Comparison of ENCODE assay signal across 8 mouse cellular contexts in the genomic region with DNA sequence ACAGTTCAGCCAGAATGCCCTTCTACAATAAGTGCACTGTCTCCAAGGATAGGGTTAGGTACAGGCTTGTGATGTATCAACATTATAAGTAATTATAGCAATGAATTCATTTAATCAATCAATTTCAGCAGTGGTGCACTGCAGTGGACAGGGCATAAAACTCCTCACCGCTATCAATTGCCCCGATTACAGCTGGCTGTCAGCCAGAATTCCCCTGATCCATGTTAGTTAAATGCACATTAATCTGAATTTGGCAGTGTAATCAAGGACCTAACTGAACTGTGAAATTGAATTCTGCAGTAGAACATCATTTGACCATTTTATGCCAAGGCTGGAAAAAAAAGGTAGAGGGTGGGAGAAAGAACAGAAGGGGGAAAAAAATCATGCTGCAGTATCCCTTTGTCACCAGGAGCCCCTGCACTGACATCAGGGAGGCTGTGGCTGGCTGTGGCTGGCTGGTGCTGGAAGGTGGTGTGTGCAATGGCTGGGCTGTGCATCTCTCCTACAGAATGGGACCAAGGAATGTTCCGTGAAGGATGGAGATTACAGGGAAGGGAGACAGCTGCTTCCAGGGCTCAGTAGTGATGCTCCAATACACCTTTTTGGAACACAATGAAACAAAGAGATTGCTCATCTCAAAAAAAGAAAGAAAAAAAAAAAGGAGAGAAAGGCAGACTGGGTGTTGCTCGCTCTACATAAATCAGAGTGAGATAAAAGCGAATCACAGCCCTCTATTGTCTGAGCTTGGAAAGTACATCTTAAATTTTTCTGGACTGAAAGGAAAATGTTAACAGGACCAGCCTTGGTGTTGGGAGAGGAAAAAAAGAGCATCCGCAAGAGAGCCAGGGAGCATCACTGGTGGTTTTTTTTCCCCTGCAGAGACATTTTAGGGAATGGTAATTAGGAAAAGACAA. TPM values are rescaled to one million over a fixed set of nuclear protein-coding genes. Genes with fewer than 3 reads are reported as not detected.
DNase-seq lines count a peak whose midpoint lies in the region; ATAC-seq and TF ChIP-seq lines count a peak whose summit lies in the region.

No protein-coding gene starts in this region.

- H3K9ac ChIP-seq in lung, embryonic 14.5 days: no peak overlapping the region
- no peak overlapping the region for H3K9ac ChIP-seq in embryonic facial prominence, embryonic 14.5 days (ENCODE audit: low read depth, low read length)
- no peak overlapping the region for H3K9ac ChIP-seq in limb, embryonic 12.5 days (replicated peaks)

- no peak overlapping the region for H3K4me3 ChIP-seq in lung, embryonic 14.5 days (ENCODE audit: low read depth, low read length)
- no peak overlapping the region for H3K4me3 ChIP-seq in lung, adult 2 months (replicated peaks; ENCODE audit: extremely low read depth, low read depth, low read length)
- H3K4me3 ChIP-seq in embryonic facial prominence, embryonic 14.5 days (ENCODE audit: low read depth, low read length): no peak overlapping the region
- no peak overlapping the region for H3K4me3 ChIP-seq in limb, embryonic 12.5 days (replicated peaks)

- 36% methylated on average over 6 of the region's 6 CpGs for whole genome bisulfite sequencing in lung, embryonic 14.5 days
- 61% methylated on average over 6 of the region's 6 CpGs for WGBS in lung, adult 2 months
- 33% methylated on average over 6 of the region's 6 CpGs for WGBS in embryonic facial prominence, embryonic 14.5 days
- WGBS in limb, embryonic 12.5 days: 29% methylated on average over 6 of the region's 6 CpGs

- ATAC-seq in lung, embryonic 14.5 days (ENCODE audit: insufficient read depth): peak; percentile 49; the same call in 1 of the 2 replicates
- ATAC-seq in embryonic facial prominence, embryonic 14.5 days (ENCODE audit: low read depth): peak; percentile 75
- ATAC-seq in limb, embryonic 12.5 days (ENCODE audit: insufficient number of reproducible peaks, insufficient read depth, low FRiP score, low TSS enrichment, low read depth): peak; percentile 63

- no peak overlapping the region for H3K4me2 ChIP-seq in lung, embryonic 14.5 days
- H3K4me2 ChIP-seq in embryonic facial prominence, embryonic 14.5 days (ENCODE audit: low read depth, low read length): no peak overlapping the region
- H3K4me2 ChIP-seq in limb, embryonic 12.5 days: no peak overlapping the region

- no peaks in the 10 kb centered on the region for H3K27me3 ChIP-seq in lung, embryonic 14.5 days (ENCODE audit: insufficient read depth, low read length)
- H3K27me3 ChIP-seq in embryonic facial prominence, embryonic 14.5 days (replicated peaks; ENCODE audit: control insufficient read depth, insufficient read depth, low read length): no peaks in the 10 kb centered on the region
- H3K27me3 ChIP-seq in limb, embryonic 12.5 days: no peaks in the 10 kb centered on the region

- TF ChIP-seq POLR2A in lung, adult 2 months (IDR thresholded peaks at IDR 0.05; ENCODE audit: borderline replicate concordance, extremely low read depth, low read depth, low read length): no peak

- peak; percentile 19 for DNase-seq in lung, embryonic 14.5 days
- DNase-seq in lung, adult 2 months: no peak
- no peak for DNase-seq in embryonic facial prominence, embryonic 14.5 days (ENCODE audit: low spot score)
- peak; percentile 76 for DNase-seq in telencephalon, adult 2 months (ENCODE audit: low read depth, low spot score)
- no peak for DNase-seq in ovary, adult 18-20 months (ENCODE audit: low spot score)
- DNase-seq in urinary bladder, postnatal 4 days (ENCODE audit: low spot score in 2 of 2): no peak
- DNase-seq in c-Kit-positive CD71-positive TER-119-positive erythroid progenitor cells, embryonic 14.5 days (ENCODE audit: low spot score): no peak

- no peaks in the 10 kb centered on the region for H3K9me3 ChIP-seq in lung, embryonic 14.5 days (ENCODE audit: low read depth, low read length)
- no peaks in the 10 kb centered on the region for H3K9me3 ChIP-seq in embryonic facial prominence, embryonic 14.5 days (ENCODE audit: control insufficient read depth, low read length)
- no peaks in the 10 kb centered on the region for H3K9me3 ChIP-seq in limb, embryonic 12.5 days

- TF ChIP-seq CTCF in lung, embryonic 14.5 days (IDR thresholded peaks at IDR 0.05; ENCODE audit: low read depth): no peak
- TF ChIP-seq CTCF in lung, adult 2 months (IDR thresholded peaks at IDR 0.05; ENCODE audit: insufficient read depth, low read length): no peak

- H3K27ac ChIP-seq in lung, embryonic 14.5 days (ENCODE audit: low read depth): no peak overlapping the region
- no peak overlapping the region; the same call in 1 of the 2 replicates for H3K27ac ChIP-seq in embryonic facial prominence, embryonic 14.5 days (replicated peaks; ENCODE audit: low read depth, low read length)
- H3K27ac ChIP-seq in limb, embryonic 12.5 days: no peak overlapping the region

- no peaks in the 10 kb centered on the region for H3K36me3 ChIP-seq in lung, embryonic 14.5 days (ENCODE audit: insufficient read depth)
- H3K36me3 ChIP-seq in embryonic facial prominence, embryonic 14.5 days (ENCODE audit: control insufficient read depth, insufficient read depth, low read length): no peaks in the 10 kb centered on the region
- no peaks in the 10 kb centered on the region for H3K36me3 ChIP-seq in limb, embryonic 12.5 days

- H3K4me1 ChIP-seq in lung, embryonic 14.5 days (ENCODE audit: insufficient read depth): 0 out of 2 replicates have a peak, but pooled peaks cover 4% of the 10 kb centered on the region
- H3K4me1 ChIP-seq in lung, adult 2 months (ENCODE audit: control insufficient read depth, insufficient read depth, low read length): no peaks in the 10 kb centered on the region
- H3K4me1 ChIP-seq in embryonic facial prominence, embryonic 14.5 days (ENCODE audit: control insufficient read depth, insufficient read depth, low read length): peaks cover 9% of the 10 kb centered on the region
- H3K4me1 ChIP-seq in limb, embryonic 12.5 days (replicated peaks): peaks cover 19% of the 10 kb centered on the region

RNA-seq across cellular contexts. Expression of a gene that starts 56.3 kb away (rescaled TPM):
- polyA plus RNA-seq in lung, embryonic 14.5 days (2014; fragmentation: Nextera tagmentation; extraction: Ambion mirVana): 0.28 TPM in 1 of 2 replicates, not detected in the other
- polyA plus RNA-seq in lung, adult 2 months (2012; rRNA removed): not detected in 2 replicates
- 0.50 and 1.2 TPM in 2 replicates for polyA plus RNA-seq in embryonic facial prominence, embryonic 14.5 days (2014; fragmentation: Nextera tagmentation; extraction: Ambion mirVana)
- 0.63 and 0.90 TPM in 2 replicates for polyA plus RNA-seq in limb, embryonic 12.5 days (2016; fragmentation: Nextera tagmentation; extraction: Ambion mirVana)

Comparison
In these comparisons a context has a peak if more than half of its experiments do, and no peak if none do; other contexts are left out.
1. DNase-seq: peak in lung, embryonic 14.5 days (single experiment) and telencephalon, adult 2 months (single experiment); none in lung, adult 2 months (single experiment), embryonic facial prominence, embryonic 14.5 days (single experiment), ovary, adult 18-20 months (single experiment), urinary bladder, postnatal 4 days (0 of 2) and c-Kit-positive CD71-positive TER-119-positive erythroid progenitor cells, embryonic 14.5 days (single experiment).
2. Peak in every context shown above with its lines, with median percentiles within 50 percentile points of each other: ATAC-seq.